Mouse (Mus musculus): ENCODE measurements around the gene Gm28372. TPM values are rescaled to one million over a fixed set of nuclear protein-coding genes. Genes with fewer than 3 reads are reported as not detected.
"Not testable (repeated sequence)": the region's sequence is repeated elsewhere in the genome, so short reads cannot be mapped to it uniquely, and the experiment has no call there.

Gm28372 gene
- polyA plus RNA-seq, 1 experiment: 0.04 TPM

- Histone ChIP-seq H3K27me3 (ENCODE audit: control insufficient read depth, insufficient read depth, insufficient read length) (peaks cover 66% of the 10 kb centered on the region), H3ac (ENCODE audit: control insufficient read depth, insufficient read length) (no peak overlapping the region), H3K4me2 (ENCODE audit: low read depth) (no peak overlapping the region), H3K79me2 (ENCODE audit: control insufficient read depth, insufficient read depth) (no peaks in the 10 kb centered on the region), H3K36me3 (ENCODE audit: control insufficient read depth, insufficient read depth) (no peaks in the 10 kb centered on the region), H3K4me3 (no peak overlapping the region)
- no peak for TF ChIP-seq E2F4 (IDR thresholded peaks at IDR 0.05; ENCODE audit: insufficient read depth)
- TF ChIP-seq MAX (IDR thresholded peaks at IDR 0.05; ENCODE audit: low read depth): no peak
- TF ChIP-seq POLR2AphosphoS2 (IDR thresholded peaks at IDR 0.05; ENCODE audit: insufficient read length, low read depth): no peak
- no peak for TF ChIP-seq MYOG (IDR thresholded peaks at IDR 0.05; ENCODE audit: control insufficient read depth in 1 of 3, insufficient read depth in 1 of 3, insufficient read length in 2 of 3, low read depth in 2 of 3)
- TF ChIP-seq MYOD1 (IDR thresholded peaks at IDR 0.05; ENCODE audit: control insufficient read depth in 1 of 3, insufficient read length in 2 of 3, low read depth in 2 of 3): no peak
- no peak for TF ChIP-seq POLR2A (IDR thresholded peaks at IDR 0.05; ENCODE audit: insufficient read length, low read depth)
- no peak for TF ChIP-seq TCF12 (IDR thresholded peaks at IDR 0.05; ENCODE audit: insufficient read depth, poor library complexity, severe bottlenecking)
- no peak for TF ChIP-seq CEBPB (IDR thresholded peaks at IDR 0.05; ENCODE audit: insufficient read depth, poor library complexity, severe bottlenecking)
- no peak for TF ChIP-seq TCF3 (IDR thresholded peaks at IDR 0.05; ENCODE audit: insufficient read length, low read depth)
- no peak for TF ChIP-seq REST (IDR thresholded peaks at IDR 0.05; ENCODE audit: insufficient read depth, insufficient read length)
- TF ChIP-seq SRF (IDR thresholded peaks at IDR 0.05; ENCODE audit: control insufficient read depth, insufficient read length, low read depth): no peak
- TF ChIP-seq USF1 (IDR thresholded peaks at IDR 0.05; ENCODE audit: low read depth): no peak
Observed at GRCm38 (mm10) chr2:130365211-130366094, 39.6 kb upstream of the Gm28372 start.

DNA sequence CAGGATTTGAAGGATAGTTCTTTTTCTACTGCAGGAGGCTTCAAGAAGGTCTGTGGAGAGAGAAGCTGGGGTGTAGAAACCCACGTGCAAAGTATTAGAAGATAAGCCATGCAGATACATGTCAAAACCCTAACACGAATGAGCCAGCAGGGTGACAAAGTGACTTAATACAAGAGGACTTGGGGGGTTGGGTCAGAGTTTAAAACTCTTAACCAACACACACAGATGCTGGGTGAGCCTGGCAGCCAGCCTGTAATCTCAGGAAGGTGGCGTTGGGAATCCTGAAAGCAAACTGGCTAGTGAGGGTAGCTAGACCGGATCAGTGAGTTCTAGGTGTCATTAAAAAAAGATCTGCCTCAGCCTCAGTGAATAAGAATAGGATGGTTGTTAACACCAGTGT, 37.7 kb upstream of the Gm28372 start:
- H3ac ChIP-seq (ENCODE audit: control insufficient read depth, insufficient read length): no peak overlapping the region
- H3K79me2 ChIP-seq (ENCODE audit: control insufficient read depth, insufficient read depth): no peaks in the 10 kb centered on the region
- H3K27me3 ChIP-seq (ENCODE audit: control insufficient read depth, insufficient read depth, insufficient read length): peaks cover 52% of the 10 kb centered on the region
- H3K4me3 ChIP-seq: no peak overlapping the region
- H3K4me2 ChIP-seq (ENCODE audit: low read depth): no peak overlapping the region
- TF ChIP-seq POLR2AphosphoS2 (IDR thresholded peaks at IDR 0.05; ENCODE audit: insufficient read length, low read depth): no peak
- no peak for TF ChIP-seq CEBPB (IDR thresholded peaks at IDR 0.05; ENCODE audit: insufficient read depth, poor library complexity, severe bottlenecking)
- no peak for TF ChIP-seq TCF3 (IDR thresholded peaks at IDR 0.05; ENCODE audit: insufficient read length, low read depth)
- TF ChIP-seq MAX (IDR thresholded peaks at IDR 0.05; ENCODE audit: low read depth): no peak
- TF ChIP-seq TCF12 (IDR thresholded peaks at IDR 0.05; ENCODE audit: insufficient read depth, poor library complexity, severe bottlenecking): no peak
- TF ChIP-seq E2F4 (IDR thresholded peaks at IDR 0.05; ENCODE audit: insufficient read depth): no peak
- no peak for TF ChIP-seq SRF (IDR thresholded peaks at IDR 0.05; ENCODE audit: control insufficient read depth, insufficient read length, low read depth)
- no peak for TF ChIP-seq POLR2A (IDR thresholded peaks at IDR 0.05; ENCODE audit: insufficient read length, low read depth)
- TF ChIP-seq REST (IDR thresholded peaks at IDR 0.05; ENCODE audit: insufficient read depth, insufficient read length): no peak
- no peaks in the 10 kb centered on the region for H3K36me3 ChIP-seq (ENCODE audit: control insufficient read depth, insufficient read depth)

GRCm38 (mm10) chr2:130373026-130373425, 32.0 kb upstream of the Gm28372 start:
- H3K4me2 ChIP-seq (ENCODE audit: low read depth); H3K36me3 ChIP-seq (ENCODE audit: control insufficient read depth, insufficient read depth); H3ac ChIP-seq (ENCODE audit: control insufficient read depth, insufficient read length); H3K79me2 ChIP-seq (ENCODE audit: control insufficient read depth, insufficient read depth); H3K4me3 ChIP-seq: not testable (repeated sequence)
- peaks cover 44% of the 10 kb centered on the region for H3K27me3 ChIP-seq (ENCODE audit: control insufficient read depth, insufficient read depth, insufficient read length)

- Histone ChIP-seq H3ac (ENCODE audit: control insufficient read depth, insufficient read length) (no peak overlapping the region), H3K27me3 (ENCODE audit: control insufficient read depth, insufficient read depth, insufficient read length) (peaks cover 42% of the 10 kb centered on the region), H3K4me2 (ENCODE audit: low read depth) (no peak overlapping the region), H3K79me2 (ENCODE audit: control insufficient read depth, insufficient read depth) (no peaks in the 10 kb centered on the region), H3K36me3 (ENCODE audit: control insufficient read depth, insufficient read depth) (no peaks in the 10 kb centered on the region), H3K4me3 (no peak overlapping the region)
- TF ChIP-seq E2F4 (IDR thresholded peaks at IDR 0.05; ENCODE audit: insufficient read depth): no peak
- TF ChIP-seq MYOD1 (IDR thresholded peaks at IDR 0.05; ENCODE audit: control insufficient read depth in 1 of 3, insufficient read length in 2 of 3, low read depth in 2 of 3): peak in 2 of 3 experiments; percentile 25 to 64
- TF ChIP-seq POLR2AphosphoS2 (IDR thresholded peaks at IDR 0.05; ENCODE audit: insufficient read length, low read depth): no peak
- TF ChIP-seq MAX (IDR thresholded peaks at IDR 0.05; ENCODE audit: low read depth): no peak
- no peak for TF ChIP-seq CEBPB (IDR thresholded peaks at IDR 0.05; ENCODE audit: insufficient read depth, poor library complexity, severe bottlenecking)
- TF ChIP-seq MYOG (IDR thresholded peaks at IDR 0.05; ENCODE audit: control insufficient read depth in 1 of 3, insufficient read depth in 1 of 3, insufficient read length in 2 of 3, low read depth in 2 of 3): peak in 2 of 3 experiments; percentile 46 to 67
- no peak for TF ChIP-seq REST (IDR thresholded peaks at IDR 0.05; ENCODE audit: insufficient read depth, insufficient read length)
- no peak for TF ChIP-seq USF1 (IDR thresholded peaks at IDR 0.05; ENCODE audit: low read depth)
- no peak for TF ChIP-seq TCF12 (IDR thresholded peaks at IDR 0.05; ENCODE audit: insufficient read depth, poor library complexity, severe bottlenecking)
- no peak for TF ChIP-seq TCF3 (IDR thresholded peaks at IDR 0.05; ENCODE audit: insufficient read length, low read depth)
- TF ChIP-seq SRF (IDR thresholded peaks at IDR 0.05; ENCODE audit: control insufficient read depth, insufficient read length, low read depth): no peak
- TF ChIP-seq POLR2A (IDR thresholded peaks at IDR 0.05; ENCODE audit: insufficient read length, low read depth): no peak
Observed at GRCm38 (mm10) chr2:130374951-130375350, 30.1 kb upstream of the Gm28372 start.

DNA sequence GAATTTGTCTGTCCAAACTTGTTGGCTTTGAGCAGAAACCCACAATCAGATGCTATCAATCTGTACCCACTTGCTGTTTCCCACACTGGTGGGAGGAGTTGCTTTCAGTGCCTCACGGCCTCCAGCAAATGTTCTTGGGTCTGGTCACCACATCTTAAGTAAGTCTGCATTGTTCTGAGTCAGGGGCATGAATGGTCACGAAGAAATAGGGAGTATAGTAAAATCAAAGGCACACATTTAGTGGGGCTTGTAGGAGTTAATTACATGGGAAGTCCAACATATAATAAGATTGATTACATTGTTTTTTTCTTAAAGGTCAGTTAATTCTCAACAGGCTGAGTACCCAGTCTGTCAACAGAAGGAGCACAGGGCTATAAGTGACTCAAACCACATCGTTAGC, 21.8 kb upstream of the Gm28372 start:
- Histone ChIP-seq H3ac (ENCODE audit: control insufficient read depth, insufficient read length) (no peak overlapping the region), H3K79me2 (ENCODE audit: control insufficient read depth, insufficient read depth) (no peaks in the 10 kb centered on the region), H3K36me3 (ENCODE audit: control insufficient read depth, insufficient read depth) (no peaks in the 10 kb centered on the region), H3K4me2 (ENCODE audit: low read depth) (no peak overlapping the region), H3K27me3 (ENCODE audit: control insufficient read depth, insufficient read depth, insufficient read length) (peaks cover 17% of the 10 kb centered on the region), H3K4me3 (no peak overlapping the region)
- TF ChIP-seq MYOD1 (IDR thresholded peaks at IDR 0.05; ENCODE audit: control insufficient read depth in 1 of 3, insufficient read length in 2 of 3, low read depth in 2 of 3) (no peak), POLR2AphosphoS2 (IDR thresholded peaks at IDR 0.05; ENCODE audit: insufficient read length, low read depth) (no peak), SRF (IDR thresholded peaks at IDR 0.05; ENCODE audit: control insufficient read depth, insufficient read length, low read depth) (no peak), MAX (IDR thresholded peaks at IDR 0.05; ENCODE audit: low read depth) (no peak), MYOG (IDR thresholded peaks at IDR 0.05; ENCODE audit: control insufficient read depth in 1 of 3, insufficient read depth in 1 of 3, insufficient read length in 2 of 3, low read depth in 2 of 3) (no peak), POLR2A (IDR thresholded peaks at IDR 0.05; ENCODE audit: insufficient read length, low read depth) (no peak), TCF12 (IDR thresholded peaks at IDR 0.05; ENCODE audit: insufficient read depth, poor library complexity, severe bottlenecking) (no peak), CEBPB (IDR thresholded peaks at IDR 0.05; ENCODE audit: insufficient read depth, poor library complexity, severe bottlenecking) (no peak), E2F4 (IDR thresholded peaks at IDR 0.05; ENCODE audit: insufficient read depth) (no peak), TCF3 (IDR thresholded peaks at IDR 0.05; ENCODE audit: insufficient read length, low read depth) (no peak), REST (IDR thresholded peaks at IDR 0.05; ENCODE audit: insufficient read depth, insufficient read length) (no peak), USF1 (IDR thresholded peaks at IDR 0.05; ENCODE audit: low read depth) (no peak)
